Mouse (Mus musculus) layer of hippocampus, postnatal 36 days (tissue): ENCODE results near the gene Lpcat4. TPM values are rescaled to one million over a fixed set of nuclear protein-coding genes. Genes with fewer than 3 reads are reported as not detected.
A peak's percentile ranks its signal among the peaks of the same experiment; 100 is the strongest.

Experiments
- DNase-seq, 2 experiments: peaks; one replicate each; pipeline ENCODE4 v3.0.0; 2022
- total RNA-seq, 2 experiments: library from RNA; stranded (reverse); gene quantifications; 2 replicates each; pipeline ENCODE4 v1.2.3; 2021

Lpcat4 gene
- total RNA-seq = 10 to 100 TPM; 76.7 to 82.7 TPM

DNA sequence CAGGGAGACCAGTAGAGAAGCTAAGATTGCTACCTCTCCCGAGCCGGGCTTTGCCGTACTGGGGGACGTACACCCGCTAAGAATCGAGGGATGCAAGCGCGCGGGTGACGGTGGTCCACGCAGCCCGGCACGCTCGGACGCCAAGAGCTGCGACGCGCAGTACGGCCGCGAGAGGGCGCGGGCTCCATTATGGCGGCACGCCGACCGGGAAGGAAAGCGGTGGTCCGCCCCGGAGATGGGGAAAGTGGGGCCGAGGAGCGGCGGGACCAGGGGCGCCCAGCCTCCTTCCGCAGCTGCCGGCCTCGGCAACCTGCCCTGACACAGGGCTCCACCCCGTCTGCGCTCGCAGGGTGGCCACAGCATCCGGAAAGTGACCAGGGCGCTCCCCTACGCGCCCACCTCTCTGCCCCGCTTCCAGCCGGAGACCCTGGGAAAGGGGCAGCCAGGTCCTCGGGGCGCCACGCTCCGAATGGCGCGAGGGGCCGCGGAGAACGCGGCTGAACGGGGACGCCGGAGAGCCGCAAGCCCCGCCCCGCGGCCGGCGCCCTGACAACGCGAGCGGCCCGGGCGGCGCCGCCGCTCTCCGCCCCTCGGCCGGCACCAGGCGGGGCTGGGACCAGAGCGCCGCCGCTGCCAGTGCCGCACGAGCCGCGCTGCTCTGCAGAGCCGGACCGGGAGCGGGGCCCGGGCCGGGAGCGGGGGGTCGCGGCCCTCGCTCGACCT lies at the start of gene Lpcat4:
Gene Lpcat4 (plus strand): TSS at position 257 of the 723 bp plus-strand sequence.
- peak; percentile 85 to 88 for DNase-seq

DNA sequence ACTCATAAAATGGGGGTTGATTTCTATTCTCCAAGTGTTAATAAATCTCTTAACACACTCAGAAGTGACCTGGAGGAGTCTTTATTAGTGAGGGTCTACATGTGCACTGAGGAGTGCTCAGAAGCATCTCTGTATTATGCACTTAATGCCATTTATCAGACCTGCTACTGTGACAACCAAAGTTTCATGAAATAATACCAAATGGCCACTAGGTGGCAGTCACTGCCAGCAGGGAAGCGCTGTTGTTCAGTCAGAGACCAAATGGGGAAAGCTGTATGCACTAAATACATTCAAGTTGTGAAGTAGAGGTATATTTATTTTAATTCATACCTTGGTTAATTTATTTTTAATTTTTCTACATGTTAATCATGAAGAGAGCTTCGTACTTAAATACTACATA lies 42.4 kb upstream of the Lpcat4 start:
- peak; percentile 19 to 27 for DNase-seq

DNA sequence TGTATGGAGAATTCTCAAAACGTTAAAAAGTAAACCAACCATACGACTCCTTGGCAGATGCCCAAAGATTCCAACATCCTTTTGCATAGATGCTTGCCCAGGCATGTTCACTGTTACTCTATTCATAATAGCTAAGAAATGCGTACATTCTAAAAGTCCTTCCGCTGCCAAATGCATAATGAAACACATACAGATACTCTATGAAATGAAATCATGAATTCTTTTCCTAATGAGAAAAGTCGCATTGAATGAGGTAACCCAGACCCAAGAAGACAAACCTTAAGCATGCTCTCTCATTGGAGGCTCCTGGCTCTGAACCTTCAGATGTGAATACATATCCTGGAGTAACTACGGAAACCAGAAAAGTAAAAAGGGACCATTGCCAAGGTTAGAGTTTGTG lies 36.2 kb upstream of the Lpcat4 start:
- DNase-seq = no peak

DNA sequence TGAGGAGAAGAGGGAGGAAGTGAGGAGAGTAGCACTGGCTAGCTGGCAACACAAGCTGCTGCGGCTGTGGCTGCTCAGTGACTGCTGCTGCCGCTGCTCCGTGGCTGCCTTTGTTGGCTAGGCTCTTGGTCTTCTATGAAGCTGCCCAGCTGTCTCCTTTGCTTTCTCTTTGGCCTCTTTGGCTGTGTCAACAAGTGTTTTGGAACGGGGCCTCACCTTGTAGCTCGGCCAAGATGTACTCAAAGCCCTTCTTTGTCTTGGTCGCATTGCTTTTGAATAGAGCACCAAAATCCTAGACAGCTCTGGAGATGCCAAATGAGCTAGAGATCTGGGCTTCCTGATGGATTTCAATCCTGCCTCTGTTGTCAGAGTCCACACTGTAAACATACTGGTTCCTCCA lies 29.1 kb upstream of the Lpcat4 start:
- peak; percentile 53 to 76 for DNase-seq

DNA sequence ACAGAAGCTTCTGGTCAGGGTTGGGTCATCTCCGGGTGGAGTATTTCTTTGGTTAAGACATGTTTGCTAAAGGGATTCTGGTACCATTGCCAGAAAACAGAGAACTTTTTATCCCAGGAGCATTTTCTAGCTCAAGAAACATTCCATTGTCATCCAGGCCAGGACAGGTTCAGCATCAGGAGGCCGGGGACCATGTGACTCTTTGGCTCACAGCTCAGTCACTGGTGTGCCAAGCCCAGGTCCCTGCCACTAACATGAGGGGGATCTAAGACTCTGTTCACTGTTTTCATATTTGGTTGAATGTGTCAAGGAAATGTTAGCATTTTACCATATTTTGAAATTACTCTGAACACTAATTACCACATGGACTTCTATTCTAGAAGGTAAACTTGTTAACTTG lies 28.6 kb upstream of the Lpcat4 start:
- DNase-seq = no peak

DNA sequence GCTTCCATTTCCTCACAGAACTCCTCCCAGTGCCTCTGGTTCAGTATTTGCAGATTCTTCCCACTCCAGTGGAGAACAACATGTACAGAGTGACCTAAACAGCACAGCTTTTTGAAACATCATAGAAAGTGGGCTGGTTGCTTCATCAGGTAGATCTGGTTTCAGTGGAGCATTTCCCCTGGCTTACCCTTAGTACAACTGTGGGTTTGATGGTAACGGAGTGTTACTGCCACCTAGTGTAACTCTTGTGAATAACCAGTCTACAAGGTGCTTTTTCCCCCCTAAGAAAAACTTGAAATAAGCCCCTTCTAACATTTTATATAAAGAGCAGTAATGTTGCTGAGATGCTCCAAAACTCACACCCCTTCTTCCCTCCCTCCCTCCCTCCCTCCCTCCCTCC lies 23.3 kb upstream of the Lpcat4 start:
- DNase-seq = no peak

DNA sequence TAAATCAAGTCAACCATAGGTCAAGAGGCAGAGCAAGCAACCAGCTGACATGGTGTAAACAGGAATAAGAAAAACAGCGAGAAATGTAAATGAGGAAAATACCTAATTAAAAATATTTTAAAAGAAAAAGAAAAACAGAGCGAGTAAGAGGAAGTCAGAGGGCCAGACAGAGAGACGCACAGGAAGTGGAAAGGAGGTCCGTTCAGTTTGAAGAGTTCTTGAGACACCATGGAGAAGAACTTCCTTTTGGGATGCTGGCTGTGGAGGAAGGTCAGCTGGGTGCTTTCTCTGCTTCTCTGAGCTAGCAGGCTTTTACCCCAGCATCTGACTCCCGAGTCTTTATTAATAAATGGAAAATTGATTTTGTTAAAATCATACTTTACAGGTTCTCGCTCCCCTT lies 21.7 kb upstream of the Lpcat4 start:
- no peak for DNase-seq

DNA sequence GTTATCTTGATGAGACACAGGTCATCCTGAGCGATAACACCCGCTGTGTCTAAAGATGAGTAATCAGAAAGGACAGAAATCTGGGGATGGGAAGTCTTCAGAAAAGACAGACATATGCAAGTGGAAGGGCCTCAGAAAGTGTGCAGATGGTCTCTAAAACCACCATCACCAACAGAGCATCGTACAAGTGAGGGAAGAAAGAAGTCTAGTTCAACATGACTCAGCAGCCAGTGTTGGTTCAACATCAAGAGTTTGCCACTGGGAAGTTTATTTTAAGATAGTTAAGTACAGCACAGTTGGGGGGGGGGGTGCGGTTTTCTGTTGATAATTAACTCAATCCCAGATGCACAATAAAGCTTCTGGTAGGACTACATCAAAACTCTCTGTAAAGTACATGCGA lies 18.4 kb upstream of the Lpcat4 start:
- no peak for DNase-seq

DNA sequence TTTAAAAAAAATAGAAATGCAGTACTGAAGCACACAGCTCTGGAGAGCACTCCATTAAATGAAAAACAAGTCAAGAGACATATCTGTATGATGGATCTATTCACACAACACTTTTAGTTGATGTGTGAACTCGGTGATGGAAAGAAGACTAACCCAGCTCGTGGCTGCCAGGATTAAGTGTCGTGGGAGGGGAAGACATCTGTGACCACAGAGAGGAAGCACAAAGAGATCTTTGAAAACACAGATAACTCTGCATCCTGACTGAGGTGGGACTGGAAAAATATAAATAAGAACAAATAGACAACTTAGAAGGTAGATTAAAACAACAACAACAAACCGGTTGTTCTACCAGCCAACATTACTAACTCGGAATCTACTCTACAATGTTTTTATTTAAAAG lies 16.7 kb upstream of the Lpcat4 start:
- no peak for DNase-seq

DNA sequence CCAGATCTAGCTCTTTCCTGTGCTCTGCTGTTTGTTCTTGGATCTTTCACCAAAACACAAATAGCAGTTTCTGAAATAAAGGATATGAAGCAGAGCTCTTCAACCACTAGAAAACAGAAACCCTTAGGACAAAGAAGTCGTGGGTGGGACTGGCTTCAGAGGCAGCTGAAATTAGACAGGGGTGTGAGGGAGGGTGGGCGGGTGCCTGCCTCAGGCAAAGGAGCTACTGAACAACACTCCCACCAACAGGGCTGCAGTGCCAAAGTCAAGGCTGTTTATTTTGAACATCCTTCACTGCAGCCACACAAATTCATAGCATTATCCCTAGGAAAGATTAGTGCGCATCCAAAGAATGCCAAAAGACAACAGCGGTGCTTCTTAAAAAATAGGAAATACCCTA lies 14.9 kb upstream of the Lpcat4 start:
- no peak for DNase-seq

DNA sequence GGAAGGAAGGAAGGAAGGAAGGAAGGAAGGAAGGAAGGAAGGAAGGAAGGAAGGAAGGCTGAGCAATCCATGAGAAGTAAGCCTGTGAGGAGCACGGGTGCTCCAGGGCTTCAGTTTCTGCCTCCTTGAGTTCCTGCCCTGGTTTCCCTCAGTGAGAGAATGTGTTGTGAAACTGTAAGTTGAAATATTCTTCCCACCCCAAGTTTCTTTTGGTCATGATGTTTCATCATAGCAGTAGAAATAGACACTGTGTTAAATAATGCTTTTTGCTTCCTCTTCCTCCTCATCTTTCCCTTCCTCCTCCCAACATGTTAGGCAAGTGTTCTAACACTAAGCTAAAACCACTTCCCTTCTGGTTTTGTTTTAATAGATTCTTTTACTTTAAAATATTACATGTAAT lies 6.6 kb upstream of the Lpcat4 start:
- DNase-seq = no peak

DNA sequence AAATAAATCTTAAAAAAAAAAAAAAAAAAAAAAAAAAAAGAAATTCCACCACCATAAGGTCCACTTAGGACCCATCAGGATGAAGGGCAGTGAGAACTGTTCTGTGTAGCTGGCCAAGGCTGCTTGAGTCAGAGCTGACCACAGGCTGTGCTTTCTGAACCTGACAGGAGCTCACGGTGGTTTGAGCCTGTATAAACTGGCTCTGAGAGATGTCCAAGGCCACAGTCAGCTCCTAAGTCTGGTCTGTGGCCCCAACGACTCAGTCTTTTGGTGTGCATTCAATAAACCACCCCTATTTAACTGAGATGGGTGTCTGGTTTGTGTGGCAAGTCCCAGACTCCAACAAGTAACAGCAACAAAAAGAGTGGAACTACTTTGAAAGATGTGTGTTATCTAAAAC lies 2.6 kb upstream of the Lpcat4 start:
- DNase-seq = no peak

DNA sequence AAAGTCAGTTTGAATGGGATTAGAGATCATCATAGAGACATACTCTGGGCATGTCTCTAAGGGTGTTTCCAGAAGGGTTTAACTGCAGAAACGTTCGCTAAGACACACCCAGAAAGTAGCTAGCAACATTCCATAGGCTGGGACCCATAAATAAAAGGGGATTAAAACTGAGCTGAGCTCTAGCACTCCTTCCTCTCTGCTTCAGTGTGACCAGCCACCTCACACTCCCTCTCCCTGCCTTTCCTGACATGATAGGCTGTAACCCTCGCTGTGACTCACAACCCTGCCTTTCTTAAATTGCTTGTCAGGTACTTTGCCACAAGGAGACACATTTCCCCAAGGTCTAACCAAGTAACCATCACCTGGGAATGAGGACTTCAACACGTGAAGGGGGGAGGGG lies 1.3 kb upstream of the Lpcat4 start:
- no peak for DNase-seq

DNA sequence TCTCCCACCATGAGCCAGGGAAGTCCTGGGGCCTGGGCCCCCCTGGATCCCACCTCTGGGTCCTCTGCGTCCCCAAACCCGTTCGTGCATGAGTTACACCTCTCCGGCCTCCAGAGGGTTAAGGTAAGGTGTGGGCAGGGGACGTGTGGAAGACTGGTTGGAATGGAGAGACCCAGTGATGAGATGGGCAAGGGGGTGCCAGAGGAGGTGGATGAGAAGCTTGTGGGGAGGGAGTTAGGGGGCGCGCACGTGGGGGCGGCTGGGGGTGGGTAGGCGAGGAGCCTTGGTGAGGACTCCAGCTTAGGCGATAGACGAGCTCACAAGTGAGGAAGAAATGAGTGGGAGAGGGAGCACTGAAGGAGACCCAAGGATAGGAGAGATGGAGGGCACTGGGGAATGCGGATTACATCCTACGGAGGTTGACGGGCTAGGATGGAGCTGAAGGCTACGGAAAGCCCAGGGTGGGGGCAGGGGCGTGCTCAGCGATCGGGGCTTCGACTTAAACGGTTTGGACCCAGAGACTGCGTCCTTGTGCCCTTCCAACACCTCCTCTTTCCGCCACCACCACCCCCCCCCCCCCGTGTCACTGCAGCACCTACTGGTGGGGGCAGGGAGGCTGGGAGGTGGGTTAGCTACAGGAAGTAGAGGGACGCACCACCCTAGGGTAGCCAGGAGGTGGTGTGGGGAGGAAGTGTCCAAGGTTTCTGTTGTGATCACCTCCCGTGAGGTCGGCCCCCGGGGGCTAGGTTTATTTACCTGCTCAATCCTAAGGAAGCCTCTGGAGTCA lies 860 bp downstream of the Lpcat4 start:
- peak in 1 of 2 experiments; percentile 29 for DNase-seq

DNA sequence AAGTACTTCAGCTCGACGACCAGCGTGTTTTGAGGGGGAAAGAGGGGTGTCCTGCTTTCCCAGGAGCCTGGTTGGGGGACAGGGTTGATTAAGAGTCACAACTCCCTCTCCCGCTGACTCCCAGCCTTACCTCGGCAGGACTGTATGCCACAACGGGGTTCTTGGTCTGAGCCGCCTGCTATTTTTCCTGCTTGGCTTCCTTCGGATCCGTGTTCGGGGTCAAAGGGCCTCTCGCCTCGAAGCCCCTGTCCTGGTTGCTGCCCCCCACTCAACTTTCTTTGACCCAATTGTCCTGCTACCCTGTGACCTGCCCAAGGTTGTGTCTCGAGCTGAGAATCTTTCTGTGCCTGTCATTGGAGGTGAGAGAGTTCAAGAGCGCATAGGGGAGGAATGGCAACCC lies 2.5 kb downstream of the Lpcat4 start:
- no peak for DNase-seq

DNA sequence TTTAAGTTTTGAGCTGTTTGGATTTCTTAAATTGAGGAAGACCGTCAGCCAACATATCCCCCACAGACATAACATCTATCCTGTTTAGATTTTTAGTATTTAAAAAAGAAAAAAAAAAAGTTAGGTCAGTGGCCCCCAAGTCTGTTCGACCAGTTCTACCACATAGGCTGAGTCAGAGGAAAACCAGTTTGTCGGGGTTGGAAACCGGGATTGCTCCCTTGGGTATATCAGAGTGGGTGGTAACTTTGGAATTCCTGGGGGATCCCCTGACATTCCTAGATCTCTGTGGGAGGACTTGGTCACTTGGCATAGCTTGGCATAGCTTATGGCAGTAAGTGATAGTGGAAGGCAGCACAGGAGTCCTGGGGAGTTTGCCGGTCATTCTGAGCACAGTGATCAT lies 6.0 kb downstream of the Lpcat4 start:
- DNase-seq = no peak

DNA sequence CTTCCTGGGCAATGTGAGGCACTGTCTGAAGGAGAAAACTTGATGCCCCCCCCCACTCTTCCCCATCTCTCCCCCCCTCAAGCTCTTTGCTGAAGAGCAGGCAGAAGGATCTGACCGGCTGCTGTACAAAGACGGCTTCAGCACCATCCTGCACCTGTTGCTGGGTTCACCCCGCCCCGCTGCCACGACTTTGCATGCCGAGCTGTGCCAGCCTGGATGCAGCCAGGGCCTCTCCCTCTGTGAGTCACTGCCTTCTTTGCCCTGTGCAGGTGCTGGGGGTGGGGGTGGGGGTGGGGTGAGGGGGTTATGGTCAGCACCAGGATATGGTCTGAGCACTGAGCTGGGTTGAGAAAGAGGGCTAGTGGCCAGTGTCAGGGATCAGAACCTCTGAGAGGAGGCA lies 6.9 kb downstream of the Lpcat4 start:
- no peak for DNase-seq

DNA sequence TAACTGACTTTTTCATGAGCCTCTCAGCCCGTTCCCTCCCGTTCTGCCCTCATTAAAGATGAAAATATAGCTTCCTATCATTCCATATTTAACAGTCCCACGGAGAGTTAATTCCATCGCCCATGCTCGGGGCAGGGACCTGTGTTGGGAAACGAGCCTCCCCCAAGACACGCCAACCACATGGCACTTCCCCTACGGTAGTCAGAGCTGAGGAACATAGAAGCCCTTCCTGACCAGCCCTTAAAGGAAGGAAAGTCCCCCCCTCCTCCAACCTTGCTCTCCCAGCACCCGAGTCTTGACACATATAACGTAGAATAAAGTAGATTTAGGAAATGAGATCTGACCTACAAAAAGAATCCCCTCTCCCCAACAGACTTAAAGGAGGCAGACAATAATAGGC lies 8.1 kb downstream of the Lpcat4 start:
- no peak for DNase-seq

DNA sequence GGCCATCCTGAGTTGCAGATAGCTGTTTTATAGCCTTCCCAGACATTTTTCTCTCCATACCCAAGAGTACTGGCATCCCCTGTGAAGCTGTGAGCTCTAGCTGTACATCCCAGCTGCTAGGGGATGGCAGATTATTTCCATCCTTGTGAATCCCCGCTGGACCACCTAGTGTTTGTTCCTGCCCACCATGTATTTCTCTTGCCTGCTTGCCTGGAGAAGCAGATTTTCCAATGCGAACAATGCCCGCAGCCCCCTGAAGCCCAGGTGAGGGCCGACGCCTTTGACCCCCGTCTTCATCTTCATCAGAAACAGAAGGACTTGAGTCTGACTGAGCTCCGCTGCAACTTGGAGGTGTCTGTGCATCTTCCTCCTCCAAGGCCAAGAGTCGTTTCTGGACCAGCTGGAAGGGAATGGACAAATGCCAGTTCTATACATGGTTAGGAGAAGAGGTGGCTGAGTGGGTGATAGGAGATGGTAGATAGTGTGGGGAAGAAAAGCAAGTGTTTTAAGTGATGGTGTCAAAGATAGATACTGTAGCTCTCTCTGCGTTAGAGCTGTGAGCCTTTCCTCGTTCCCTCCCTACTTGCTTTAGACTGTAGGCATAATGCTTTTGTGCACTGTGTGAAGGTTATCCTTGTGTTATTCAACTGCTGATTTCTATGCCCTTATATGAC lies 10.6 kb downstream of the Lpcat4 start:
- no peak for DNase-seq

DNA sequence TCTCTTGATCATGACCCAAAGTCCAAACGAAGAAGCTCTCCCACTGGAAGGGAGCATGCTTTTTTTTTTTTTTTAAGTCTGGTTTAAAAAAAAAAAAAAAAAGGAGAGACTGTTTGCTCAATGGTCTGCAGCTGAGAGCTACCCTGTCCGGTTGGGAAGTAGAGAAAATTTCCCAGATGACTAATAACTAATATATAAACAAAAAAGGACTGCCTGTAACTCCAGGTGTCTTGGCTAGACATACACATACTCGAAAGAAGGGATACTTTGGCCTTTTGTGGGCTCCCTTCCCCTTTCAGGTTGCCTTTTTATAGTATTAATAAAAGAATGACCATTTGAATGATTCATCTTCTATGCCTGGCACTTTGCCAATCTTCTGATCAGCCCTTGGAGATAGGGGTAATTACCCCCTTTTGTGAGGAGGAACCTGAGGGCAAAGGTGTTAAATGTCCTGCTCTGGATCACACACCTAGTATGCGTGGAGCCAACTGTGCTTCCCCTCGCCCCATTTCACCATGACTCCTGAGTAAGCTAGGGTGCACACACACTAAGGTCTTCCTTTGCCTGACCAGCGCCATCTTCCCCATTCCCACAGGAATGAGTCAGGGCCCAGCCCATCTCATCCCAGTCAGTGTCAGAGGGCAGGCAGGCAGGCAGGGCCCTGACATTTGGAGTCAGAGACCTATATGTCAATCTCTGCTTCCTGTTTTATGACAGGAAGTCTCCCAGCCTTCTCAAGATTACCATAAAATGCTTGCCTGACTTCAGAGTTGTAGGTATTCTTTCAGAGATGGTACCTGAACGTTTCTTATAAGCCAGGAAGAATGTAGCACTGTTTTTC lies 15.6 kb downstream of the Lpcat4 start:
- no peak for DNase-seq

DNA sequence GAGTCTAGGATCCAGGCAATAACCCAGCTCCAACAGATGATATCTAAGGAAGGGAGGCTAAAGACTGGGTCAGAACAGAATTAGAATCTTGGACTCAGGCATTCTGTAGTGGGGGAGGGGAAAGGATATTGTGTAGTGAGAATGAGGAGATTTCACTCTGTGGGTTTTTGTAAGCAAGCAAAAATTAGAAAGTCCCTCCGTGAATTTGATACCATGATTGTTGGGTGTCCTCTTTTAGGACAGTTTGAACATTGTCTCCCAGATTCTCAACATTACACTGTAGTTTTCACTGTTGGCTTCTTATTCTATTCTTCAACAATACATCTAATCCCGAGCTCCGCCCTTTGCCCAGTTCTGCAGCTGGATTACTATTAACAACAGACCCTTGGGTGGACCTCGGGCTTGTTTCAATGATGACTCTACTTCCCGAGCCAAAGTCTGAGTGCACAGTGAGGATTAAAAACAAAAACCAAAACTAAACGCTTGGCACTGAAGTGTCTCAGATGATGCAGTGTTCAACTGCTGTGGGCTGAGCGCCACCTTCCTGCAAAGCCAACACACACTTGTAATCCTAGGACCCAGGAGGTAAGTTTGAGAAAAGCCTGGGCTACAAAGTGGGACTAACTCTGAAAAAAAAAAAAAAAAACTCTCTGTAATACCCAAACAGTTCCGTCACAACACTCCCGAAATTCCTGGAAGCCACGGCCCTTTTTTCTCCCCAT lies 20.1 kb downstream of the Lpcat4 start, which contains the start of gene Nutm1:
Gene Nutm1 (minus strand): TSS at position 51 of the 722 bp plus-strand sequence.
- DNase-seq = no peak
